Mouse (Mus musculus) liver, embryonic 16.5 days (tissue): ENCODE results near the gene Gm9999. TPM values are rescaled to one million over a fixed set of nuclear protein-coding genes. Genes with fewer than 3 reads are reported as not detected.
"Not testable (repeated sequence)": the region's sequence is repeated elsewhere in the genome, so short reads cannot be mapped to it uniquely, and the experiment has no call there.

ENCODE experiments used
- ATAC-seq: fragments of 200-750 bp; cut with Nextera tagmentation; 2 replicates; pipeline ENCODE4 v1.8.0; 2017; ENCODE audit warnings: low read depth, mild to moderate bottlenecking, moderate number of reproducible peaks, moderate library complexity
- H3K27ac ChIP-seq: fragments of 300-500 bp; sonication (generic); 2 replicates; pipeline ENCODE4 v1.5.1; 2014; ENCODE audit warnings: mild to moderate bottlenecking, low read length
- H3K27me3 ChIP-seq: fragments of 300-500 bp; sonication (generic); 2 replicates; pipeline ENCODE4 v1.6.1; 2014; ENCODE audit warnings: low read depth, low read length, mixed read lengths; ENCODE audit not compliant: control insufficient read depth, insufficient read depth
- H3K36me3 ChIP-seq: fragments of 300-500 bp; sonication (generic); 2 replicates; pipeline ENCODE4 v1.6.1; 2014; ENCODE audit warnings: mild to moderate bottlenecking; ENCODE audit not compliant: control insufficient read depth, insufficient read depth
- H3K4me1 ChIP-seq: fragments of 300-500 bp; sonication (generic); 2 replicates; pipeline ENCODE4 v1.6.1; 2014; ENCODE audit warnings: low read depth, low read length, mixed read lengths; ENCODE audit not compliant: control insufficient read depth
- H3K4me2 ChIP-seq: fragments of 300-500 bp; sonication (generic); 2 replicates; pipeline ENCODE4 v1.6.1; 2014; ENCODE audit warnings: low read depth, low read length, mixed read lengths
- H3K4me3 ChIP-seq: fragments of 300-500 bp; sonication (generic); 2 replicates; pipeline ENCODE4 v1.5.1; 2014; ENCODE audit warnings: low read depth, mild to moderate bottlenecking, low read length
- H3K9ac ChIP-seq: fragments of 300-500 bp; sonication (generic); 2 replicates; pipeline ENCODE4 v1.6.1; 2014; ENCODE audit warnings: low read depth, low read length
- H3K9me3 ChIP-seq: fragments of 300-500 bp; sonication (generic); replicated peaks from 2 replicates; pipeline ENCODE4 v1.6.1; 2016; ENCODE audit warnings: low read length; ENCODE audit not compliant: control insufficient read depth
- WGBS: fragments of 180-500 bp; shearing (Covaris S2); extraction: QIAGEN DNeasy Blood & Tissue Kit; methylation state at CpG from one replicate; pipeline ENCODE4 v1.1.7; 2014; ENCODE audit not compliant: insufficient replicate concordance; 5-methylcytosine and 5-hydroxymethylcytosine counted together
- polyA plus RNA-seq: library from polyadenylated mRNA; unstranded; fragments of >200 nt; fragmentation: Nextera tagmentation; extraction: Ambion mirVana; gene quantifications from 2 replicates; pipeline ENCODE4 v1.2.1, GENCODE M21; 2015

The Gm9999 gene
- polyA plus RNA-seq, 1 experiment from 2014 or later = not detected

GRCm38 (mm10) chr7:46964070-46964469 lies 19.3 kb upstream of the Gm9999 start:
- no peaks in the 10 kb centered on the region for H3K9me3 ChIP-seq
- H3K36me3 ChIP-seq = no peaks in the 10 kb centered on the region
- H3K9ac ChIP-seq = no peak overlapping the region
- peaks cover 3% of the 10 kb centered on the region; the same call in 1 of the 2 replicates for H3K27me3 ChIP-seq
- 51% methylated on average over 7 of the region's 7 CpGs for WGBS
- H3K4me2 ChIP-seq = no peak overlapping the region
- H3K4me1 ChIP-seq = peaks cover 10% of the 10 kb centered on the region
- ATAC-seq = no peak
- H3K27ac ChIP-seq = no peak overlapping the region
- H3K4me3 ChIP-seq = no peak overlapping the region

GRCm38 (mm10) chr7:46969898-46970297 lies 13.5 kb upstream of the Gm9999 start:
- Histone ChIP-seq H3K4me2 (no peak overlapping the region), H3K4me1 (peaks cover 6% of the 10 kb centered on the region), H3K9me3 (no peaks in the 10 kb centered on the region), H3K27ac (no peak overlapping the region), H3K9ac (no peak overlapping the region), H3K36me3 (no peaks in the 10 kb centered on the region), H3K27me3 (no peaks in the 10 kb centered on the region), H3K4me3 (no peak overlapping the region)
- no peak for ATAC-seq
- WGBS = 77% methylated on average over 4 of the region's 4 CpGs

- WGBS = 57% methylated on average over 4 of the region's 4 CpGs
- H3K4me1 ChIP-seq = peaks cover 6% of the 10 kb centered on the region
- no peak overlapping the region for H3K4me2 ChIP-seq
- no peaks in the 10 kb centered on the region for H3K36me3 ChIP-seq
- no peak overlapping the region for H3K27ac ChIP-seq
- H3K27me3 ChIP-seq = no peaks in the 10 kb centered on the region
- no peak overlapping the region for H3K4me3 ChIP-seq
- ATAC-seq = 0 out of 2 replicates have a peak, but pooled peaks have one; percentile 27
- no peak overlapping the region for H3K9ac ChIP-seq
- no peaks in the 10 kb centered on the region for H3K9me3 ChIP-seq
These were observed 8.7 kb upstream of the Gm9999 start for GRCm38 (mm10) chr7:46974648-46975047.

GRCm38 (mm10) chr7:46975456-46975855 lies 7.9 kb upstream of the Gm9999 start:
- WGBS = 76% methylated on average over 11 of the region's 11 CpGs

GRCm38 (mm10) chr7:46985718-46986505 lies 2.5 kb downstream of the Gm9999 start:
- no peak overlapping the region for H3K9ac ChIP-seq
- H3K4me2 ChIP-seq = no peak overlapping the region
- H3K27me3 ChIP-seq = no peaks in the 10 kb centered on the region
- H3K36me3 ChIP-seq = no peaks in the 10 kb centered on the region
- no peak overlapping the region for H3K27ac ChIP-seq
- ATAC-seq = peak; percentile 52
- H3K4me3 ChIP-seq = no peak overlapping the region
- H3K4me1 ChIP-seq = peaks cover 13% of the 10 kb centered on the region
- no peaks in the 10 kb centered on the region for H3K9me3 ChIP-seq
- WGBS = 53% methylated on average over 8 of the region's 8 CpGs

More at GRCm38 (mm10) chr7:46975456-46975855, 7.9 kb upstream of the Gm9999 start:
- H3K9me3 ChIP-seq = no peaks in the 10 kb centered on the region
- no peak for ATAC-seq
- no peak overlapping the region for H3K4me3 ChIP-seq
- H3K36me3 ChIP-seq = no peaks in the 10 kb centered on the region
- peaks cover 6% of the 10 kb centered on the region for H3K4me1 ChIP-seq
- H3K27me3 ChIP-seq = no peaks in the 10 kb centered on the region
- no peak overlapping the region for H3K4me2 ChIP-seq
- H3K27ac ChIP-seq = no peak overlapping the region
- no peak overlapping the region for H3K9ac ChIP-seq

- Histone ChIP-seq H3K9ac (no peak overlapping the region), H3K27me3 (no peaks in the 10 kb centered on the region), H3K36me3 (no peaks in the 10 kb centered on the region), H3K4me1 (peaks cover 13% of the 10 kb centered on the region), H3K4me3 (no peak overlapping the region), H3K27ac (no peak overlapping the region), H3K9me3 (no peaks in the 10 kb centered on the region), H3K4me2 (no peak overlapping the region)
- ATAC-seq = no peak
- 73% methylated on average over 5 of the region's 5 CpGs for WGBS
These were observed 3.3 kb downstream of the Gm9999 start for GRCm38 (mm10) chr7:46986646-46987045.

- Histone ChIP-seq H3K27ac (no peak overlapping the region), H3K36me3 (no peaks in the 10 kb centered on the region)
- WGBS = 62% methylated on average over 2 of the region's 2 CpGs
These were observed 3.7 kb downstream of the Gm9999 start for GRCm38 (mm10) chr7:46987073-46987472.

GRCm38 (mm10) chr7:46989387-46989786 lies 6.0 kb downstream of the Gm9999 start:
- 46% methylated on average over 4 of the region's 4 CpGs for WGBS
- H3K4me3 ChIP-seq, H3K9ac ChIP-seq, H3K4me2 ChIP-seq, H3K27ac ChIP-seq, H3K9me3 ChIP-seq, H3K27me3 ChIP-seq: not testable (repeated sequence)
- peaks cover 13% of the 10 kb centered on the region for H3K4me1 ChIP-seq
- peaks cover 16% of the 10 kb centered on the region for H3K36me3 ChIP-seq
- ATAC-seq = peak; percentile 86

More at GRCm38 (mm10) chr7:46987073-46987472, 3.7 kb downstream of the Gm9999 start:
- no peak for ATAC-seq
- no peaks in the 10 kb centered on the region for H3K27me3 ChIP-seq
- no peak overlapping the region for H3K4me2 ChIP-seq
- H3K9me3 ChIP-seq = no peaks in the 10 kb centered on the region
- no peak overlapping the region for H3K9ac ChIP-seq
- H3K4me1 ChIP-seq = peaks cover 13% of the 10 kb centered on the region
- H3K4me3 ChIP-seq = no peak overlapping the region

- Histone ChIP-seq H3K27me3 (no peaks in the 10 kb centered on the region), H3K36me3 (peaks cover 38% of the 10 kb centered on the region), H3K4me2 (no peak overlapping the region), H3K9me3 (no peaks in the 10 kb centered on the region), H3K27ac (no peak overlapping the region), H3K4me1 (peaks cover 41% of the 10 kb centered on the region), H3K9ac (no peak overlapping the region), H3K4me3 (no peak overlapping the region)
- no peak for ATAC-seq
- 77% methylated on average over 8 of the region's 8 CpGs for WGBS
These were observed 9.7 kb downstream of the Gm9999 start for GRCm38 (mm10) chr7:46993079-46993478.
